Mouse (Mus musculus): ENCODE data around the gene Trim14.
"Not testable (repeated sequence)": the region's sequence is repeated elsewhere in the genome, so short reads cannot be mapped to it uniquely, and the experiment has no call there.

DNA sequence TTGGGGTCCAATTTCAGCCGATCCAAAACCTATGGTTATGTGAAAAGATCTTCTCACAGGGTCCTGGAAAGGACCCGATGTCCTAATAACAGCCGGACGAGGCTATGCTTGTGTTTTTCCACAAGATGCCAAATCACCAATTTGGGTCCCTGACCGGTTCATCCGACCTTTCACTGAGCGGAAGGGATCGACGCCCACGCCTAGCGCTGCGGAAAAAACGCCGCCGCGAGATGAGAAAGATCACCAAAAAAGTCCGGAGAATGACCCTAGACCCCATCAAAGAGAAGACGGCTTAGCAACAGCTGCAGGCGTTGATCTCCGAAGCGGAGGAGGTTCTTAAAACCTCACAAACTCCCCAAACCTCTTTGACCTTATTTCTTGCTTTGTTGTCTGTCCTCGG lies 45.6 kb upstream of the Trim14 start:
- TF ChIP-seq CTCF, EP300 (IDR thresholded peaks at IDR 0.05): not testable (repeated sequence)
